Mouse (Mus musculus) liver, embryonic 14.5 days (tissue): Measurements from ENCODE around the gene Phxr2. TPM values are rescaled to one million over a fixed set of nuclear protein-coding genes. Genes with fewer than 3 reads are reported as not detected.

Experiments used
- ATAC-seq: fragments of 200-750 bp; cut with Nextera tagmentation; 2 replicates; pipeline ENCODE4 v1.8.0; 2017; ENCODE audit warnings: moderate number of reproducible peaks, mild to moderate bottlenecking, moderate library complexity; ENCODE audit not compliant: insufficient read depth
- DNase-seq, 3 experiments: peaks; one replicate each; pipeline ENCODE4 v3.0.0-alpha.2; 2012 to 2013; ENCODE audit warnings: low read depth in 3 of 3, low spot score in 3 of 3
- H3K27ac ChIP-seq: fragments of 300-500 bp; sonication (generic); 2 replicates; pipeline ENCODE4 v1.5.1; 2014; ENCODE audit warnings: moderate library complexity, mild to moderate bottlenecking, control low read depth, inconsistent platforms
- H3K27me3 ChIP-seq: fragments of 300-500 bp; sonication (generic); 2 replicates; pipeline ENCODE4 v1.6.1; 2014; ENCODE audit warnings: mild to moderate bottlenecking, low read length, moderate library complexity; ENCODE audit not compliant: control insufficient read depth, insufficient read depth
- H3K36me3 ChIP-seq: fragments of 300-500 bp; sonication (generic); replicated peaks from 2 replicates; pipeline ENCODE4 v1.6.1; 2014; ENCODE audit warnings: low read depth; ENCODE audit not compliant: control insufficient read depth, insufficient read depth
- H3K4me1 ChIP-seq, 2 experiments: fragments of 200-500 bp in 1 of 2; fragments of 300-500 bp in 1 of 2; sonication (generic) in 1 of 2; replicated peaks; 2 replicates each; pipeline ENCODE4 v1.6.1; 2012 to 2014; ENCODE audit warnings: antibody characterized with exemption in 1 of 2, inconsistent platforms in 1 of 2, low read length in 1 of 2; ENCODE audit not compliant: control insufficient read depth in 2 of 2, insufficient read depth in 2 of 2
- H3K4me2 ChIP-seq: fragments of 300-500 bp; sonication (generic); 2 replicates; pipeline ENCODE4 v1.6.1; 2014; ENCODE audit warnings: low read depth, mild to moderate bottlenecking, control low read depth, moderate library complexity
- H3K4me3 ChIP-seq, 2 experiments: fragments of 200-500 bp in 1 of 2; fragments of 300-500 bp in 1 of 2; sonication (generic) in 1 of 2; 2 replicates each; pipeline ENCODE4 v1.5.1; 2012 to 2014; ENCODE audit warnings: low read depth in 2 of 2, low read length in 2 of 2, mild to moderate bottlenecking in 2 of 2, control low read depth in 1 of 2, inconsistent platforms in 1 of 2, moderate library complexity in 1 of 2; ENCODE audit not compliant: insufficient read depth in 1 of 2
- H3K9ac ChIP-seq: fragments of 300-500 bp; sonication (generic); replicated peaks from 2 replicates; pipeline ENCODE4 v1.6.1; 2014; ENCODE audit warnings: mild to moderate bottlenecking, control low read depth, moderate library complexity
- H3K9me3 ChIP-seq: fragments of 300-500 bp; sonication (generic); 2 replicates; pipeline ENCODE4 v1.6.1; 2016; ENCODE audit warnings: low read length, mixed read lengths; ENCODE audit not compliant: control insufficient read depth
- CTCF ChIP-seq: IDR thresholded peaks from 2 replicates; pipeline ENCODE4 v1.5.1; 2016; ENCODE audit warnings: antibody characterized with exemption, low read depth, control low read depth
- EP300 ChIP-seq: IDR thresholded peaks from 2 replicates; pipeline ENCODE4 v1.6.1; 2016; ENCODE audit warnings: antibody characterized with exemption, low read depth
- WGBS: fragments of 180-500 bp; shearing (Covaris S2); extraction: QIAGEN DNeasy Blood & Tissue Kit; methylation state at CpG from one replicate; pipeline ENCODE4 v1.1.7; 2014; ENCODE audit not compliant: insufficient replicate concordance; 5-methylcytosine and 5-hydroxymethylcytosine counted together
- polyA plus RNA-seq, 2 experiments: library from polyadenylated mRNA; depleted of rRNA in 1 of 2; stranded (reverse) in 1 of 2; unstranded in 1 of 2; fragments of >200 nt; fragmentation: Nextera tagmentation in 1 of 2; extraction: Ambion mirVana in 1 of 2; gene quantifications; 2 replicates each; pipeline versions ENCODE4 v1.2.1 to v1.2.3; 2012 to 2014

Gene Phxr2
- polyA plus RNA-seq, 2 experiments = not detected

GRCm38 (mm10) chr10:99097374-99097773 is 28.8 kb downstream of the Phxr2 start:
- ATAC-seq (no peak; the same call in 1 of the 2 replicates), DNase-seq (peak in 2 of 3 experiments; percentile 22 to 30)
- TF ChIP-seq CTCF (peak; percentile 76), EP300 (no peak)
- H3K36me3 ChIP-seq = no peaks in the 10 kb centered on the region
- H3K4me2 ChIP-seq = no peak overlapping the region
- no peak overlapping the region for H3K4me3 ChIP-seq
- no peaks in the 10 kb centered on the region for H3K4me1 ChIP-seq
- 50% methylated on average over 10 of the region's 10 CpGs for WGBS
- no peaks in the 10 kb centered on the region for H3K9me3 ChIP-seq
- no peak overlapping the region for H3K9ac ChIP-seq
- H3K27ac ChIP-seq = no peak overlapping the region
- no peaks in the 10 kb centered on the region for H3K27me3 ChIP-seq

GRCm38 (mm10) chr10:99095114-99095513 is 31.0 kb downstream of the Phxr2 start:
- Histone ChIP-seq H3K27ac (no peak overlapping the region), H3K36me3 (no peaks in the 10 kb centered on the region), H3K4me2 (no peak overlapping the region), H3K4me3 (no peak overlapping the region), H3K27me3 (no peaks in the 10 kb centered on the region), H3K9ac (no peak overlapping the region), H3K9me3 (no peaks in the 10 kb centered on the region), H3K4me1 (no peaks in the 10 kb centered on the region)
- ATAC-seq (no peak), DNase-seq (no peak)
- WGBS = 65% methylated on average over 2 of the region's 2 CpGs
- TF ChIP-seq EP300 = no peak
- no peak for TF ChIP-seq CTCF

GRCm38 (mm10) chr10:99093364-99093763 is 32.8 kb downstream of the Phxr2 start:
- TF ChIP-seq CTCF = no peak
- TF ChIP-seq EP300 = no peak
- Histone ChIP-seq H3K4me2 (no peak overlapping the region), H3K36me3 (no peaks in the 10 kb centered on the region), H3K9me3 (no peaks in the 10 kb centered on the region), H3K9ac (no peak overlapping the region), H3K4me3 (no peak overlapping the region), H3K27me3 (no peaks in the 10 kb centered on the region), H3K4me1 (no peaks in the 10 kb centered on the region), H3K27ac (no peak overlapping the region)
- no peak for DNase-seq
- ATAC-seq = no peak
- 52% methylated on average over 2 of the region's 2 CpGs for WGBS

GRCm38 (mm10) chr10:99089906-99090305 is 36.2 kb downstream of the Phxr2 start:
- no peak for TF ChIP-seq CTCF
- no peak for TF ChIP-seq EP300
- WGBS = 29% methylated on average over 6 of the region's 6 CpGs
- Histone ChIP-seq H3K36me3 (no peaks in the 10 kb centered on the region), H3K4me1 (no peaks in the 10 kb centered on the region), H3K4me2 (no peak overlapping the region), H3K9ac (no peak overlapping the region), H3K27me3 (no peaks in the 10 kb centered on the region), H3K27ac (no peak overlapping the region), H3K9me3 (no peaks in the 10 kb centered on the region), H3K4me3 (no peak overlapping the region)
- ATAC-seq (no peak), DNase-seq (no peak)

- DNase-seq (no peak), ATAC-seq (no peak)
- no peak overlapping the region for H3K9ac ChIP-seq
- no peak overlapping the region for H3K4me3 ChIP-seq
- H3K27me3 ChIP-seq = no peaks in the 10 kb centered on the region
- no peaks in the 10 kb centered on the region for H3K4me1 ChIP-seq
- H3K4me2 ChIP-seq = no peak overlapping the region
- TF ChIP-seq EP300 = no peak
- no peak for TF ChIP-seq CTCF
- H3K36me3 ChIP-seq = no peaks in the 10 kb centered on the region
- no peak overlapping the region for H3K27ac ChIP-seq
- 47% methylated on average over 6 of the region's 6 CpGs for WGBS
- no peaks in the 10 kb centered on the region for H3K9me3 ChIP-seq
Measured at GRCm38 (mm10) chr10:99086029-99086428, 40.1 kb downstream of the Phxr2 start.

- no peak overlapping the region for H3K4me3 ChIP-seq
- H3K27ac ChIP-seq = no peak overlapping the region
- H3K27me3 ChIP-seq = no peaks in the 10 kb centered on the region
- H3K36me3 ChIP-seq = no peaks in the 10 kb centered on the region
- ATAC-seq = 0 out of 2 replicates have a peak, but pooled peaks have one; percentile 6
- H3K9me3 ChIP-seq = no peaks in the 10 kb centered on the region
- H3K9ac ChIP-seq = no peak overlapping the region
- TF ChIP-seq CTCF = no peak
- no peak for TF ChIP-seq EP300
- no peak for DNase-seq
- no peaks in the 10 kb centered on the region for H3K4me1 ChIP-seq
- WGBS = 43% methylated on average over 6 of the region's 6 CpGs
- H3K4me2 ChIP-seq = no peak overlapping the region
Measured at GRCm38 (mm10) chr10:99085240-99085587, 40.9 kb downstream of the Phxr2 start.
